Comparison of ENCODE assay signal across 8 mouse cellular contexts in the genomic region with DNA sequence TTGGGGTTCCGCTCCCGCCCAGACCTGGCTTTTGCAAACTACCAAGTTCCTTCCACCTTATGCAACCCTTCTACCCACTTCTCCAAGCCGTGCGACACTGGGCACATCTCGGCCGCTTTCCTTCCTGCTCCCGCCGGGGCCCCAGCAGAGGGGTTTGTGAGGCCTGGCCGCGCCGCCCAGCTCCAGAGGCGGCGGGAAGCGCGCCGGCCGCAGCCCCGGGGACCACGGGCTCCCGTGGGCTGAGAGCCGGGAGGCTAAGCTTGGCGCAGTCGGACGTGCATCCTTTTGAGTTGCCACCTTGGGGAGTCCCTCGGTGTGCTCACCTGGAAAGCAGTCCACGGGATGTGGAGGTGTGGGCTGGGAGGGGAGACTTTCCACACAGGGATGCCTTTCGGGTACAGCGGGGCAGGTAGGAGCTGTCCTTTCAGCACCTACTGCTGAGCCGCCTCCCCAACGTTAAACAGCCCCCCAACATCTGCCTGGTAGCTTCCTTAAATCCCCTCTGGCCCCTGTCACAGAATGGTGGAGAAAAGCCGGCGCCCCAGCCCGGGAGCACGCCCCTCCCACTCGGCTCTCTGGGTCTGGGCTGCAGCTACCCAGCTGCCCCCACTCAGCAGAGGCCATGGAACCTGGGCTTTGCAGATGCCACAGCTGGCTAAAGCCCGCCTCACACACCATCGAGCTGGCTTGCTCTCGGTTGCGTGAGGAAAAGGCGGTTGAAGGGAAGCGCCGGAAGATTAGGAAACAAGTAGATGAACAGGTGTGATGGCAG. TPM values are rescaled to one million over a fixed set of nuclear protein-coding genes. Genes with fewer than 3 reads are reported as not detected.
DNase-seq lines count a peak whose midpoint lies in the region; ATAC-seq and TF ChIP-seq lines count a peak whose summit lies in the region.

A gene (minus strand): TSS at position 501 of the 772 bp plus-strand sequence.

- peak; percentile 32 for DNase-seq in CD8-positive naive resting alpha-beta T cell, adult 2 months (ENCODE audit: low read depth in 2 of 2, low spot score in 2 of 2)
- DNase-seq in heart, postnatal 25 days (ENCODE audit: low spot score), result peak; percentile 7
- peak in 1 of 2 experiments; percentile 38 for DNase-seq in layer of hippocampus, adult 2 months (ENCODE audit: low spot score in 2 of 2)
- DNase-seq in thymus, postnatal 10 days (ENCODE audit: low spot score in 2 of 2), result peak; percentile 49 to 57

- WGBS in forebrain, embryonic 12.5 days, result under 1% methylated on average over 42 of the region's 42 CpGs
- WGBS in lung, embryonic 15.5 days, result under 1% methylated on average over 42 of the region's 42 CpGs
- under 1% methylated on average over 42 of the region's 42 CpGs for WGBS in olfactory bulb, adult 2 months

- peak within 1 kb of the TSS; percentile 82 for H3K4me2 ChIP-seq in forebrain, embryonic 12.5 days
- H3K4me2 ChIP-seq in lung, embryonic 15.5 days, result peak within 1 kb of the TSS; percentile 98

- TF ChIP-seq CTCF in layer of hippocampus, adult 2 months (conservative IDR thresholded peaks at IDR 0.05), result no peak
- TF ChIP-seq CTCF in olfactory bulb, adult 2 months (IDR thresholded peaks at IDR 0.05; ENCODE audit: insufficient read depth, low read depth, low read length), result no peak

- no peaks in the 10 kb centered on the region; the same call in 1 of the 2 replicates for H3K4me1 ChIP-seq in brown adipose tissue, adult 24 weeks (ENCODE audit: control insufficient read depth, insufficient read depth, insufficient read length, low read length)
- H3K4me1 ChIP-seq in forebrain, embryonic 12.5 days, result peaks cover 50% of the 10 kb centered on the region
- peaks cover 23% of the 10 kb centered on the region for H3K4me1 ChIP-seq in lung, embryonic 15.5 days
- peaks cover 29% of the 10 kb centered on the region for H3K4me1 ChIP-seq in olfactory bulb, adult 2 months (ENCODE audit: control insufficient read depth, insufficient read depth, low read length)

- H3K4me3 ChIP-seq in brown adipose tissue, adult 24 weeks (ENCODE audit: insufficient read depth, low read depth, low read length), result peak within 1 kb of the TSS; percentile 77
- peak within 1 kb of the TSS; percentile 80 for H3K4me3 ChIP-seq in forebrain, embryonic 12.5 days (replicated peaks)
- peak within 1 kb of the TSS; percentile 84 for H3K4me3 ChIP-seq in layer of hippocampus, adult 2 months
- peak within 1 kb of the TSS; percentile 88 for H3K4me3 ChIP-seq in lung, embryonic 15.5 days
- peak within 1 kb of the TSS; percentile 81 for H3K4me3 ChIP-seq in olfactory bulb, adult 2 months (ENCODE audit: insufficient read depth, low read depth, low read length)

- intact Hi-C loops in heart, postnatal 25 days (cut with DNase I), result loop anchor here (2.0 to 5.0 kb wide), 2 partner anchors 30 to 36 kb away; no protein-coding TSS in a partner anchor

- TF ChIP-seq POLR2A in olfactory bulb, adult 2 months (IDR thresholded peaks at IDR 0.05; ENCODE audit: insufficient read depth, low read depth, low read length), result no peak

- no peaks in the 10 kb centered on the region for H3K9me3 ChIP-seq in forebrain, embryonic 12.5 days
- no peaks in the 10 kb centered on the region for H3K9me3 ChIP-seq in lung, embryonic 15.5 days

- peak; percentile 28 for ATAC-seq in forebrain, embryonic 12.5 days (ENCODE audit: low FRiP score)
- ATAC-seq in lung, embryonic 15.5 days (ENCODE audit: borderline replicate concordance, extremely low read depth, low FRiP score, low TSS enrichment), result peak; percentile 62; the same call in 1 of the 2 replicates

- H3K9ac ChIP-seq in forebrain, embryonic 12.5 days, result peak within 1 kb of the TSS; percentile 97
- H3K9ac ChIP-seq in lung, embryonic 15.5 days, result peak within 1 kb of the TSS; percentile 97

- H3K27ac ChIP-seq in brown adipose tissue, adult 24 weeks (replicated peaks; ENCODE audit: low read depth, low read length), result peak within 1 kb of the TSS; percentile 65
- peak within 1 kb of the TSS; percentile 100 for H3K27ac ChIP-seq in forebrain, embryonic 12.5 days
- H3K27ac ChIP-seq in layer of hippocampus, adult 2 months, result peak within 1 kb of the TSS; percentile 100
- peak within 1 kb of the TSS; percentile 100 for H3K27ac ChIP-seq in lung, embryonic 15.5 days
- peak within 1 kb of the TSS; percentile 93 for H3K27ac ChIP-seq in olfactory bulb, adult 2 months (ENCODE audit: insufficient read depth, low read depth, low read length)

- peaks cover 33% of the 10 kb centered on the region for H3K36me3 ChIP-seq in forebrain, embryonic 12.5 days (replicated peaks)
- peaks cover 37% of the 10 kb centered on the region for H3K36me3 ChIP-seq in lung, embryonic 15.5 days

- H3K27me3 ChIP-seq in forebrain, embryonic 12.5 days, result no peaks in the 10 kb centered on the region
- H3K27me3 ChIP-seq in lung, embryonic 15.5 days, result no peaks in the 10 kb centered on the region

RNA-seq across cellular contexts. Expression of the gene that starts here (rescaled TPM):
- polyA plus RNA-seq in brown adipose tissue, adult 24 weeks (2012; ENCODE audit: insufficient read depth, insufficient read length, missing spikeins), result 63.7 and 65.2 TPM in 2 replicates
- polyA plus RNA-seq in forebrain, embryonic 12.5 days (2016; fragmentation: Nextera tagmentation; extraction: Ambion mirVana), result 3,644 and 3,855 TPM in 2 replicates
- total RNA-seq in heart, postnatal 25 days (2021), result 100 to 1,000 TPM; 104 to 120 TPM
- 100 to 1,000 TPM; 123 to 125 TPM for total RNA-seq in layer of hippocampus, adult 2 months (2021)
- polyA plus RNA-seq in lung, embryonic 15.5 days (2015; fragmentation: Nextera tagmentation; extraction: Ambion mirVana), result 2,768 and 2,901 TPM in 2 replicates
- polyA plus RNA-seq in olfactory bulb, adult 2 months (2012; ENCODE audit: insufficient read depth, insufficient read length, low replicate concordance, missing spikeins), result 327 TPM in 1 of 2 replicates, not detected in the other
